Mouse (Mus musculus): ENCODE data around the gene Lcor. TPM values are rescaled to one million over a fixed set of nuclear protein-coding genes. Genes with fewer than 3 reads are reported as not detected.

The Lcor gene
- polyA plus RNA-seq, 1 experiment, result 0.19 TPM

DNA sequence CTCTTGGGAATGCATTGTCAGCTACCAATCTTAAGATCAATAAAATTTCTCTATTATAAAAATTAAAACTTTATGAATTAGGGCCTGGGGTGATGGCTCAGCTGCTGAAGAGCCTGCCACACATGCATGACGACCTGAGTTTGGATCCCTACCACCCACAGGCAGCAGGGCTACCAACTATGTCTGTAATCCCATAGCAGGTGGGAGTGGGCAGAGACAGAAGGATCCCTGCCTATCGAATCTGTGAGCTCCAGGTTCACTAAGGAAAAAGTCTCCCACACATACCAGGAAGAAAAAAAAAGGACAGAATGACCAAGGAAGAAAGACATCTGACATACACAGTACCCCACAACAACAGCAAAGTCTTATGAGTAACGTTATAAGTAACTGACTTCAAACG lies 74.5 kb downstream of the Lcor start:
- no peak overlapping the region for H3K4me3 ChIP-seq (replicated peaks)
- TF ChIP-seq GATA1 (IDR thresholded peaks at IDR 0.05; ENCODE audit: borderline replicate concordance, low read length), result no peak
- TF ChIP-seq FLI1 (IDR thresholded peaks at IDR 0.05; ENCODE audit: low read length), result no peak
- H3K36me3 ChIP-seq (replicated peaks; ENCODE audit: low read length), result peaks cover 88% of the 10 kb centered on the region

DNA sequence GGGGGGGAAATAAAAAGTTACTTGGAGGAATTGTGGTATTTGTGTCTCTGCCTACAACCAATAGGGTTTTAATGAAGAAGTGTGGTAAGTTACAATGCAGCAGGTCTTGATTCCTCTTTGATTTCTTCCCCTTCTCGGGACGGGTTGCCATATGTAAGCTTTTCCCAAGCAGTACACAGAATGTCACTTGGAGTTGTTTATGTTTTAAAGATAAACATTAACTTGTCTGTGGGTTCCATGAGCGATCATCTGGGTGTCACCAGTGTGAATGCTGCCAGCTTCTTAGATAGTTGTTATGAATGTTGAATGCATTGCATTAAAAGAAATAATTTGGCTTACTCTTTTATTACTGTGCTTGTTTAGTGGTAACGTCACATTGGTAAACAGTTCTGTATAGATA lies 75.1 kb downstream of the Lcor start:
- Histone ChIP-seq H3K27me3 (replicated peaks) (no peaks in the 10 kb centered on the region), H3K4me1 (peaks cover 4% of the 10 kb centered on the region), H3K36me3 (replicated peaks; ENCODE audit: low read length) (peaks cover 86% of the 10 kb centered on the region), H3K4me3 (replicated peaks) (no peak overlapping the region), H3K9me3 (no peaks in the 10 kb centered on the region)
- no peak for TF ChIP-seq FLI1 (IDR thresholded peaks at IDR 0.05; ENCODE audit: low read length)
- no peak for TF ChIP-seq GATA1 (IDR thresholded peaks at IDR 0.05; ENCODE audit: borderline replicate concordance, low read length)

More for the DNA sequence above, 74.5 kb downstream of the Lcor start:
- Histone ChIP-seq H3K9me3 (no peaks in the 10 kb centered on the region), H3K4me1 (peaks cover 6% of the 10 kb centered on the region), H3K27me3 (replicated peaks) (no peaks in the 10 kb centered on the region)

DNA sequence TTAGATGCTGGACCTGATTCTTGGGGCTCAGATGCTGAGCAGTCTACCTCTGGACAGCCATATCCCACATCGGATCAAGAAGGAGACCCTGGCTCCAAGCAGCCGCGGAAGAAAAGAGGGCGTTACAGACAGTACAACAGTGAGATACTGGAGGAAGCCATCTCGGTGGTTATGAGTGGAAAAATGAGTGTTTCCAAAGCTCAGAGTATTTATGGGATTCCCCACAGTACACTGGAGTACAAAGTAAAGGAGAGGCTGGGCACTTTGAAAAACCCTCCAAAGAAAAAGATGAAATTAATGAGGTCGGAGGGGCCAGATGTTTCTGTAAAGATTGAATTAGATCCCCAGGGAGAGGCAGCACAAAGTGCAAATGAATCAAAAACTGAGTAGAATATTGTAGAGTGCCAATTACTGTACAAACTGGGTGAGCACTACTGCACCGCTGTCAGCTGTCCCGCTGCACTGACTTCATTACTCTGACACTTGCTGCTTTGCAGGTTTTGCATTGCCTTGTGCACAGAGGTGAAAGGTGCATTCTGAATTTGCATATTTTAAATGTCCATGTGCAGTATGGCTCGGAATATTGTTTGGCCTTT lies 76.6 kb downstream of the Lcor start:
- no peak for TF ChIP-seq FLI1 (IDR thresholded peaks at IDR 0.05; ENCODE audit: low read length)
- TF ChIP-seq GATA1 (IDR thresholded peaks at IDR 0.05; ENCODE audit: borderline replicate concordance, low read length), result no peak
- Histone ChIP-seq H3K27me3 (replicated peaks) (no peaks in the 10 kb centered on the region), H3K4me3 (replicated peaks) (no peak overlapping the region), H3K9me3 (no peaks in the 10 kb centered on the region), H3K36me3 (replicated peaks; ENCODE audit: low read length) (peaks cover 82% of the 10 kb centered on the region), H3K4me1 (peaks cover 5% of the 10 kb centered on the region; the same call in 1 of the 2 replicates)

DNA sequence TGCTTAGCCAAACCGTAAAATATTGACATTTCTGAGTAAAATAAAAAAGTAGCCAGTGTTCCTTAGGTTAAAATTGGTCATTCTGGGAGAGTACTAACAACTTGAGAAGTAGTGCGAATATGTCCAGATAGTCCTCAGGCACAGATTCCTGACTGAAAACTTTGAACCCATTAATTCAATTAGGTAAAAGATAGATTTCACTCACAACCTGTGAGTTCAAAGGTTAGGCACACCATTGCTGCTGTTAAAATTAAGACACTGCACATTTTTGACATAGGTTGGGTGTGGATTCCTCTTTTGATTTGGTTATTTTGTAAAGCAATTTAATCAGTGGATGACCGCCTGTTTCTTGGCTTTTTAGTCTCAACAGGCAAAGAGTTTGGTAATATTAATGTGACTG lies 78.4 kb downstream of the Lcor start:
- Histone ChIP-seq H3K36me3 (replicated peaks; ENCODE audit: low read length) (peaks cover 76% of the 10 kb centered on the region), H3K27me3 (replicated peaks) (no peaks in the 10 kb centered on the region), H3K4me3 (replicated peaks) (no peak overlapping the region), H3K4me1 (peaks cover 11% of the 10 kb centered on the region), H3K9me3 (no peaks in the 10 kb centered on the region)
- TF ChIP-seq GATA1 (IDR thresholded peaks at IDR 0.05; ENCODE audit: borderline replicate concordance, low read length), result no peak
- no peak for TF ChIP-seq FLI1 (IDR thresholded peaks at IDR 0.05; ENCODE audit: low read length)

DNA sequence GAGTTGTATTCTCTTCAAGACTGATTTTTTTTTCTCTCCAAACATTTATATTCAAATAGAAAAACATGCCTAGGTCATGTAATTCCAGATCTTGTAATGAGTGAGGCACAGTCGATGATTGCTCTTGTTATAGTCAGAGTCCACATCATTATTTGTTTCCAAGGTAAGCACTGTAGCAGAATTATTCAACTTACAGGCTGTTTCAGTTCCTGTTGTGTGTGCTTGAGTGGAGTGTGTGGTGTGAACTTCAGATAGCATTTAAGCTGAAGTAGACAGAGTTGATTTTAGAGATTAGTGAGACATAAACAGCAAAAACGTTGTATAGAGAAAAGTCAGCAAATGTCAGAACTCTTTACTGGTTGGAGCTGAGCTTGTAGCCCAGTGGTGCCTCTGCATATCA lies 86.4 kb downstream of the Lcor start:
- no peaks in the 10 kb centered on the region for H3K27me3 ChIP-seq (replicated peaks)
- H3K4me3 ChIP-seq (replicated peaks), result no peak overlapping the region
- H3K9me3 ChIP-seq, result no peaks in the 10 kb centered on the region
- peaks cover 39% of the 10 kb centered on the region for H3K4me1 ChIP-seq
- TF ChIP-seq FLI1 (IDR thresholded peaks at IDR 0.05; ENCODE audit: low read length), result no peak
- no peak for TF ChIP-seq GATA1 (IDR thresholded peaks at IDR 0.05; ENCODE audit: borderline replicate concordance, low read length)
- H3K36me3 ChIP-seq (replicated peaks; ENCODE audit: low read length), result peaks cover 33% of the 10 kb centered on the region

DNA sequence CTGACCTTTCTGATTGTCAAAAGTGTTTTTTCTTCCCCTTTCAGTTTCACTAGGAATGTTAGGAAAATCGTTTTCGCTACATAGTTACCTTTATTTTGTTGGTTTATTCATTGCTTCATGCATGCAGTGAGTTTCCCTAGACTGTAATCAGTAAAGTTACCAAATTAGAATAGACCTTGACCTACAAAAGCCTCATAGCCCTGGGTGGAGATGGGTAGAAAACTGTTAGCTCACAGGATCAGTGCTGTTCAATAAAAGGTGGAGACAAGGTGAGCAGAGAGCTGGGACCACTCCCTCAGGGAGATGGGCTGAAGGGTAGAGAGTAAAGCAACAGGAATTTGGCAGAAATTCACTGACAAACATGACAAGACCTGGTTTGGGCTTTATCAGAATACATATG lies 91.3 kb downstream of the Lcor start:
- Histone ChIP-seq H3K9me3 (no peaks in the 10 kb centered on the region), H3K4me1 (peaks cover 9% of the 10 kb centered on the region; the same call in 1 of the 2 replicates), H3K27me3 (replicated peaks) (no peaks in the 10 kb centered on the region), H3K36me3 (replicated peaks; ENCODE audit: low read length) (peaks cover 43% of the 10 kb centered on the region), H3K4me3 (replicated peaks) (no peak overlapping the region)
- no peak for TF ChIP-seq FLI1 (IDR thresholded peaks at IDR 0.05; ENCODE audit: low read length)
- no peak for TF ChIP-seq GATA1 (IDR thresholded peaks at IDR 0.05; ENCODE audit: borderline replicate concordance, low read length)

DNA sequence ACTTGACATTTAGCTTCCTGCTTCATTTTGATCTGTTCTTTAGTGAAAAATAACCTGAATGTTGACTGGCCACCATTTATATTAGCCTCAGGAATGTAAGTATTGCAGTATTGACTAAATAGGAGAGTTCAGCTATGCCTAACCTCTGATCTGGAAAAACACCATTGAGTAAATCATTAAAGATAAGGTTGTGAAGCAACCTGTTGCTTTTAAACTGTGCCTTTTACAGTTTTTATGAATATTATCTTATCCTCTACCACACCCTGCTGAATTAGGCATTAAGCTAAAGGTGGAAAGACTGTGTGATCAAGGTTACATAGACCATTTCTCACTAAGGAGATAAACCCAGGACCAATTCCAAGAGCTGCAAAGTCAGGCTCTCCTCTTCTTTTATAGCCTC lies 95.1 kb downstream of the Lcor start:
- no peaks in the 10 kb centered on the region for H3K9me3 ChIP-seq
- no peaks in the 10 kb centered on the region; the same call in 1 of the 2 replicates for H3K4me1 ChIP-seq
- TF ChIP-seq GATA1 (IDR thresholded peaks at IDR 0.05; ENCODE audit: borderline replicate concordance, low read length), result no peak
- no peak for TF ChIP-seq FLI1 (IDR thresholded peaks at IDR 0.05; ENCODE audit: low read length)
- H3K27me3 ChIP-seq (replicated peaks), result no peaks in the 10 kb centered on the region
- peaks cover 49% of the 10 kb centered on the region for H3K36me3 ChIP-seq (replicated peaks; ENCODE audit: low read length)
- no peak overlapping the region for H3K4me3 ChIP-seq (replicated peaks)

DNA sequence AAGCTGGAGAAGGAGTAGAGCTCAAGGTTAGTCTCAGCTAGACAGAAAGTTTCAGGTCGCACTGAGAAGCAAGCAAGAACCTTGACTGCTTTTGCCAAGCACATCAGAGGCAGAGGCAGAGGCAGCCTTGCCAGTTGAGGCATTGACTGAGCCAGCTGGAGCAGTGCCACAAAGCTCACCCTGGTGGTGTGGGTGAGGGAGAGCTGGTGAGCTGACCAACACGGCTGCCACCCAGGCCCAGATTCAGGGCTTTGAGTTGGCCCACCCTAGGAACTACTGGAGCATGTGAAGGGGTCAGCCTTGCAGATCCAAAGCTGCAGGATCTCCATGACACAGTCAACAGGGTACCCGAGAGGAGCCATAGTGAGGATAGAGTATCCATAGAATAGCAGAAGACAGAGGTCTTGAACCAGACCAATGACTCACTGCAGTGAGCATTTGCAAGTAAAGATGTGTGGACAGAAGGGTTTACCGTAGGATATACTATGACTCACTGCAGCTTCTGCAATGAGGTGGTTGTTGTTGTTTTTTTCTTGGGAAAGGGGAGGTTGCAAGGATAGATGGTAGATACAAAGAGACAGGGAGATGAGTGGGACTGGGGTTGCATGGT lies 97.0 kb downstream of the Lcor start:
- Histone ChIP-seq H3K36me3 (replicated peaks; ENCODE audit: low read length) (peaks cover 65% of the 10 kb centered on the region), H3K4me3 (replicated peaks) (no peak overlapping the region), H3K9me3 (no peaks in the 10 kb centered on the region), H3K4me1 (peaks cover 7% of the 10 kb centered on the region), H3K27me3 (replicated peaks) (no peaks in the 10 kb centered on the region)
- TF ChIP-seq FLI1 (IDR thresholded peaks at IDR 0.05; ENCODE audit: low read length) (no peak), GATA1 (IDR thresholded peaks at IDR 0.05; ENCODE audit: borderline replicate concordance, low read length) (no peak)

DNA sequence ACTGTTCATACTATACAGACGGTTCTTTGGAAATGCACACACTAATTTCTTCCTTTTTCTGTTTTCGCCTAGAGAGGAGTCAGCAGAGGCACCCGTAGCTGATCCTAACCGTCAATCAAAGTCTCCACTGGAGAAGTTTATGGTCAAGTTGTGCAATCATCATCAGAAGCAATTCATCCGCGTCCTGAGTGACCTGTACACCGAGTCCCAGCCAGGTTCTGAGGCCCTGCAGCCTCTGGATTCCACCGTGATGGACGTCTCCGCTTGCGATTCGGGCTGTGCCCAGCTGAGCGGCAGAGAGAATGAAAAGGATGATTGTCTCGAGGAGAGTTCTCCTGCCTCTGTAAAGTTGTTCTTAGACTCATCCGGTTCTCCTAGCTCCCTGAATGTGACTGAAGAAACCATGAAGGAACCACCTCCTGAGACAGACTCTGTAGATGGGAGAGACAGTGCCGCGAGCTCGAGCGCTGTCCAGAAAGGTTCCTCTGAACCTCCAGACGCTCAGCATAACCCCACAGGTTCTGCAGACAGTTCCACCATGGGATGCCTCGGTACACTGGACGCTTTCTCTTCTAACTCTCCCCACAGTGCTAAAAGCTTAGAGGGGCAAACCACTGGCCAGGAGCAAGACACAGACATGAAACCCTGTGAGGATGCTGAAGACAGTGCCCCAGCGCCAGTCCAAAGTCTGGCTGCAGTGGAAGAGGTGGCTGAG lies 99.4 kb downstream of the Lcor start, which contains the start of gene Gm340:
Gene Gm340 (plus strand): TSS at position 665 of the 715 bp plus-strand sequence.
- H3K4me3 ChIP-seq (replicated peaks), result no peak within 1 kb of the TSS
- H3K9me3 ChIP-seq, result no peaks in the 10 kb centered on the region
- H3K4me1 ChIP-seq, result peaks cover 7% of the 10 kb centered on the region
- H3K27me3 ChIP-seq (replicated peaks), result no peaks in the 10 kb centered on the region
- peaks cover 76% of the 10 kb centered on the region for H3K36me3 ChIP-seq (replicated peaks; ENCODE audit: low read length)
- TF ChIP-seq FLI1 (IDR thresholded peaks at IDR 0.05; ENCODE audit: low read length), result no peak
- no peak for TF ChIP-seq GATA1 (IDR thresholded peaks at IDR 0.05; ENCODE audit: borderline replicate concordance, low read length)

Measured in megakaryocyte, embryonic 14.5 days (primary cell).